Mouse (Mus musculus) liver, postnatal 0 days (tissue): ENCODE measurements around the gene Arhgef17. TPM values are rescaled to one million over a fixed set of nuclear protein-coding genes. Genes with fewer than 3 reads are reported as not detected.

ENCODE experiments used
- ATAC-seq: fragments of 200-750 bp; cut with Nextera tagmentation; 2 replicates; pipeline ENCODE4 v1.8.0; 2017; ENCODE audit warnings: mild to moderate bottlenecking, moderate library complexity
- DNase-seq: peaks from one replicate; pipeline ENCODE4 v3.0.0-alpha.2; 2016
- H3K27ac ChIP-seq: fragments of 300-500 bp; sonication (generic); 2 replicates; pipeline ENCODE4 v1.5.1; 2014; ENCODE audit warnings: antibody characterized with exemption, moderate library complexity, mild to moderate bottlenecking, low read depth
- H3K27me3 ChIP-seq: fragments of 300-500 bp; sonication (generic); 2 replicates; pipeline ENCODE4 v1.6.1; 2014; ENCODE audit warnings: low read length, control low read depth, mixed read lengths; ENCODE audit not compliant: insufficient read depth
- H3K36me3 ChIP-seq: fragments of 300-500 bp; sonication (generic); replicated peaks from 2 replicates; pipeline ENCODE4 v1.6.1; 2014; ENCODE audit warnings: mild to moderate bottlenecking, control low read depth, low read length, moderate library complexity, mixed read lengths; ENCODE audit not compliant: insufficient read depth
- H3K4me1 ChIP-seq: fragments of 300-500 bp; sonication (generic); 2 replicates; pipeline ENCODE4 v1.6.1; 2014; ENCODE audit warnings: antibody characterized with exemption, mild to moderate bottlenecking, control low read depth; ENCODE audit not compliant: insufficient read depth
- H3K4me2 ChIP-seq: fragments of 300-500 bp; sonication (generic); 2 replicates; pipeline ENCODE4 v1.6.1; 2014; ENCODE audit warnings: low read depth, mild to moderate bottlenecking, low read length, moderate library complexity, mixed read lengths
- H3K4me3 ChIP-seq: fragments of 300-500 bp; sonication (generic); 2 replicates; pipeline ENCODE4 v1.5.1; 2014; ENCODE audit warnings: low read depth, low read length
- H3K9ac ChIP-seq: fragments of 300-500 bp; sonication (generic); replicated peaks from 2 replicates; pipeline ENCODE4 v1.6.1; 2014; ENCODE audit warnings: mild to moderate bottlenecking, moderate library complexity
- H3K9me3 ChIP-seq: fragments of 300-500 bp; sonication (generic); 2 replicates; pipeline ENCODE4 v1.6.1; 2016; ENCODE audit warnings: mild to moderate bottlenecking, control low read depth, low read length, mixed read lengths
- CTCF ChIP-seq: sonication (generic); IDR thresholded peaks from 2 replicates; pipeline ENCODE4 v1.5.1; 2016; ENCODE audit warnings: antibody characterized with exemption, low read depth
- EP300 ChIP-seq: IDR thresholded peaks from 2 replicates; pipeline ENCODE4 v1.6.1; 2016; ENCODE audit warnings: antibody characterized with exemption, low read depth, mild to moderate bottlenecking
- WGBS: fragments of 180-500 bp; shearing (Covaris S2); extraction: QIAGEN DNeasy Blood & Tissue Kit; methylation state at CpG from one replicate; pipeline ENCODE4 v1.1.7; 2014; ENCODE audit not compliant: insufficient replicate concordance; 5-methylcytosine and 5-hydroxymethylcytosine counted together
- polyA plus RNA-seq: library from polyadenylated mRNA; unstranded; fragments of >200 nt; fragmentation: Nextera tagmentation; extraction: Ambion mirVana; gene quantifications from 2 replicates; pipeline ENCODE4 v1.2.1, GENCODE M21; 2015

Arhgef17 gene
- polyA plus RNA-seq, 1 experiment from 2014 or later: 0.35 TPM

- TF ChIP-seq EP300 (no peak), CTCF (no peak)
- WGBS: 58% methylated on average over 6 of the region's 6 CpGs
- DNase-seq (peak; percentile 16), ATAC-seq (no peak)
- Histone ChIP-seq H3K9me3 (no peaks in the 10 kb centered on the region), H3K4me3 (no peak overlapping the region), H3K4me2 (no peak overlapping the region), H3K27me3 (no peaks in the 10 kb centered on the region), H3K36me3 (peaks cover 16% of the 10 kb centered on the region; the same call in 1 of the 2 replicates), H3K27ac (0 out of 2 replicates have a peak overlapping the region, but pooled peaks have one; percentile 2), H3K4me1 (peaks cover 42% of the 10 kb centered on the region), H3K9ac (no peak overlapping the region)
Observed at GRCm38 (mm10) chr7:100839632-100840402, 92.1 kb downstream of the Arhgef17 start.

GRCm38 (mm10) chr7:100837701-100838100 is 94.2 kb downstream of the Arhgef17 start:
- ATAC-seq (no peak), DNase-seq (no peak)
- Histone ChIP-seq H3K27ac (no peak overlapping the region), H3K4me3 (no peak overlapping the region), H3K36me3 (peaks cover 16% of the 10 kb centered on the region; the same call in 1 of the 2 replicates), H3K4me1 (peaks cover 25% of the 10 kb centered on the region), H3K27me3 (no peaks in the 10 kb centered on the region), H3K9me3 (no peaks in the 10 kb centered on the region), H3K4me2 (no peak overlapping the region), H3K9ac (no peak overlapping the region)
- TF ChIP-seq EP300 (no peak), CTCF (no peak)
- 67% methylated on average over 1 of the region's 1 CpGs for WGBS

GRCm38 (mm10) chr7:100836657-100837056 is 95.2 kb downstream of the Arhgef17 start:
- Histone ChIP-seq H3K4me3 (no peak overlapping the region), H3K27me3 (no peaks in the 10 kb centered on the region), H3K4me1 (peaks cover 25% of the 10 kb centered on the region), H3K9ac (no peak overlapping the region), H3K4me2 (no peak overlapping the region), H3K27ac (no peak overlapping the region), H3K9me3 (no peaks in the 10 kb centered on the region), H3K36me3 (peaks cover 13% of the 10 kb centered on the region; the same call in 1 of the 2 replicates)
- no peak for ATAC-seq
- no peak for DNase-seq
- TF ChIP-seq CTCF (no peak), EP300 (no peak)
- 87% methylated on average over 10 of the region's 10 CpGs for WGBS

GRCm38 (mm10) chr7:100835711-100836110 is 96.2 kb downstream of the Arhgef17 start:
- 82% methylated on average over 6 of the region's 6 CpGs for WGBS
- no peak overlapping the region for H3K4me3 ChIP-seq

GRCm38 (mm10) chr7:100835168-100835567 is 96.7 kb downstream of the Arhgef17 start:
- Histone ChIP-seq H3K4me3 (no peak overlapping the region), H3K9ac (no peak overlapping the region), H3K4me2 (no peak overlapping the region), H3K4me1 (peaks cover 19% of the 10 kb centered on the region), H3K9me3 (no peaks in the 10 kb centered on the region), H3K27ac (no peak overlapping the region), H3K27me3 (no peaks in the 10 kb centered on the region), H3K36me3 (peaks cover 13% of the 10 kb centered on the region; the same call in 1 of the 2 replicates)
- DNase-seq: no peak
- ATAC-seq: no peak
- TF ChIP-seq CTCF: no peak
- 81% methylated on average over 7 of the region's 7 CpGs for WGBS

More at GRCm38 (mm10) chr7:100835711-100836110, 96.2 kb downstream of the Arhgef17 start:
- Histone ChIP-seq H3K9me3 (no peaks in the 10 kb centered on the region), H3K4me2 (no peak overlapping the region), H3K9ac (no peak overlapping the region), H3K27me3 (no peaks in the 10 kb centered on the region), H3K4me1 (peaks cover 24% of the 10 kb centered on the region), H3K36me3 (peaks cover 13% of the 10 kb centered on the region; the same call in 1 of the 2 replicates), H3K27ac (no peak overlapping the region)
- TF ChIP-seq CTCF (no peak), EP300 (no peak)
- no peak for ATAC-seq
- no peak for DNase-seq

- H3K9me3 ChIP-seq: no peaks in the 10 kb centered on the region
- peaks cover 6% of the 10 kb centered on the region for H3K4me1 ChIP-seq
- DNase-seq (no peak), ATAC-seq (no peak)
- H3K36me3 ChIP-seq: peaks cover 9% of the 10 kb centered on the region; the same call in 1 of the 2 replicates
- no peaks in the 10 kb centered on the region for H3K27me3 ChIP-seq
- H3K9ac ChIP-seq: no peak overlapping the region
- no peak overlapping the region for H3K4me3 ChIP-seq
- 82% methylated on average over 1 of the region's 1 CpGs for WGBS
- no peak overlapping the region for H3K27ac ChIP-seq
- no peak overlapping the region for H3K4me2 ChIP-seq
- TF ChIP-seq CTCF (no peak), EP300 (no peak)
Observed at GRCm38 (mm10) chr7:100833859-100834258, 98.0 kb downstream of the Arhgef17 start.
